In the genomic region with DNA sequence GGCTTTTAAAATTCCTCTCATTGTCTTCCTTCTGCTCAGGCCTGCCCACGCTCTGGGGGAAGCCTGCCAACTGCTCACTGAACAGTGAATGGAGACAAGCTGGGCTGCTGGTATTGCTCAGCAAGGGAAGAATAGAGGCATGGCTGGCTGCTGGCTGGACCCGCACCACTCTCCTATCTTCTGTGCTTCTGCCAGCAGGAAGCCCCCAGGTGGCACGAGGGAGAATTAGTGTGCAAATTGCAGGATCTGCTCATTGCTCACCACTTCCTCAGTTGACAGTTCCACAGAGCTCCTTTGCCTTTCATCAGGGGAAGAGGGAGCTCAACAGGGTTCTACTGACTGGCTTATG, we compare ENCODE assay signal across 9 mouse cellular contexts.
DNase-seq lines count a peak whose midpoint lies in the region; ATAC-seq lines count a peak whose summit lies in the region.
"Had no signal": no experiment of that assay in that cellular context is flagged by ENCODE, and none has a peak within 500 bp of the region (broad histone marks: within the 10 kb centered on the region; RNA-seq: fewer than 3 reads in every experiment).

No protein-coding gene starts in this region.

- no peak for DNase-seq in heart, embryonic 10.5 days (ENCODE audit: low spot score)
- no peak for DNase-seq in heart, postnatal 25 days (ENCODE audit: low spot score)
- peak; percentile 20 for DNase-seq in cerebellum, adult 11-12 months
- peak; percentile 84 to 85 for DNase-seq in kidney, adult 8-10 months
- DNase-seq in left cerebral cortex, postnatal 25 days (ENCODE audit: low spot score in 2 of 2) = peak; percentile 83 to 97

- no peak overlapping the region for H3K4me3 ChIP-seq in heart, embryonic 10.5 days
- no peak overlapping the region for H3K4me3 ChIP-seq in neural tube, embryonic 14.5 days (ENCODE audit: low read depth, low read length)
- H3K4me3 ChIP-seq: limb, embryonic 12.5 days had no signal

- H3K27ac ChIP-seq in heart, embryonic 10.5 days = peak overlapping the region; percentile 36; the same call in 1 of the 2 replicates
- H3K27ac ChIP-seq in neural tube, embryonic 14.5 days (ENCODE audit: low read depth, low read length) = peak overlapping the region; percentile 60; the same call in 1 of the 2 replicates
- H3K27ac ChIP-seq: limb, embryonic 12.5 days had no signal

- peaks cover 30% of the 10 kb centered on the region for H3K4me1 ChIP-seq in heart, embryonic 10.5 days
- H3K4me1 ChIP-seq in neural tube, embryonic 14.5 days (ENCODE audit: control insufficient read depth, insufficient read depth, low read length) = peaks cover 17% of the 10 kb centered on the region

- H3K36me3 ChIP-seq in heart, embryonic 10.5 days = no peaks in the 10 kb centered on the region
- no peaks in the 10 kb centered on the region for H3K36me3 ChIP-seq in neural tube, embryonic 14.5 days (ENCODE audit: control insufficient read depth, insufficient read depth, low read length)
- H3K36me3 ChIP-seq: limb, embryonic 12.5 days had no signal

- no peak overlapping the region for H3K4me2 ChIP-seq in neural tube, embryonic 14.5 days (ENCODE audit: low read depth, low read length)
- H3K4me2 ChIP-seq: limb, embryonic 12.5 days had no signal

- intact Hi-C loops in heart, postnatal 25 days (cut with DNase I) = no loop called here
- intact Hi-C loops in left cerebral cortex, postnatal 25 days (cut with DNase I) = loop anchor here (10.0 kb wide), 1 partner anchor 480 kb away; a partner anchor contains a TSS

- 7% methylated on average over 3 of the region's 3 CpGs for WGBS in heart, embryonic 10.5 days
- 1% methylated on average over 3 of the region's 3 CpGs for WGBS in neural tube, embryonic 14.5 days

- H3K27me3 ChIP-seq in heart, embryonic 10.5 days (ENCODE audit: insufficient read depth, poor library complexity, severe bottlenecking) = no peaks in the 10 kb centered on the region
- no peaks in the 10 kb centered on the region for H3K27me3 ChIP-seq in neural tube, embryonic 14.5 days (ENCODE audit: control insufficient read depth, insufficient read depth, low read length)
- H3K27me3 ChIP-seq: limb, embryonic 12.5 days had no signal

- peak; percentile 96 for ATAC-seq in frontal cortex, adult (ENCODE audit: low TSS enrichment)
- ATAC-seq in neural tube, embryonic 14.5 days (ENCODE audit: low read depth) = peak; percentile 86; the same call in 1 of the 2 replicates
- no peak for ATAC-seq in erythroblast, adult 5-6 weeks (replicated peaks; ENCODE audit: low FRiP score, poor library complexity, severe bottlenecking)

- no peak overlapping the region for H3K9ac ChIP-seq in neural tube, embryonic 14.5 days (replicated peaks; ENCODE audit: low read depth, low read length)
- H3K9ac ChIP-seq: limb, embryonic 12.5 days had no signal

- H3K9me3 ChIP-seq in heart, embryonic 10.5 days = no peaks in the 10 kb centered on the region
- H3K9me3 ChIP-seq in neural tube, embryonic 14.5 days (ENCODE audit: control insufficient read depth, low read length) = no peaks in the 10 kb centered on the region
- H3K9me3 ChIP-seq: limb, embryonic 12.5 days had no signal

Comparison
In these comparisons a context has a peak if more than half of its experiments do, and no peak if none do; other contexts are left out.
1. DNase-seq: peak in cerebellum, adult 11-12 months (single experiment), kidney, adult 8-10 months (2 of 2) and left cerebral cortex, postnatal 25 days (2 of 2); none in heart, embryonic 10.5 days (single experiment) and heart, postnatal 25 days (single experiment).